Comparison of ENCODE assay signal across 8 mouse cellular contexts in the genomic region with DNA sequence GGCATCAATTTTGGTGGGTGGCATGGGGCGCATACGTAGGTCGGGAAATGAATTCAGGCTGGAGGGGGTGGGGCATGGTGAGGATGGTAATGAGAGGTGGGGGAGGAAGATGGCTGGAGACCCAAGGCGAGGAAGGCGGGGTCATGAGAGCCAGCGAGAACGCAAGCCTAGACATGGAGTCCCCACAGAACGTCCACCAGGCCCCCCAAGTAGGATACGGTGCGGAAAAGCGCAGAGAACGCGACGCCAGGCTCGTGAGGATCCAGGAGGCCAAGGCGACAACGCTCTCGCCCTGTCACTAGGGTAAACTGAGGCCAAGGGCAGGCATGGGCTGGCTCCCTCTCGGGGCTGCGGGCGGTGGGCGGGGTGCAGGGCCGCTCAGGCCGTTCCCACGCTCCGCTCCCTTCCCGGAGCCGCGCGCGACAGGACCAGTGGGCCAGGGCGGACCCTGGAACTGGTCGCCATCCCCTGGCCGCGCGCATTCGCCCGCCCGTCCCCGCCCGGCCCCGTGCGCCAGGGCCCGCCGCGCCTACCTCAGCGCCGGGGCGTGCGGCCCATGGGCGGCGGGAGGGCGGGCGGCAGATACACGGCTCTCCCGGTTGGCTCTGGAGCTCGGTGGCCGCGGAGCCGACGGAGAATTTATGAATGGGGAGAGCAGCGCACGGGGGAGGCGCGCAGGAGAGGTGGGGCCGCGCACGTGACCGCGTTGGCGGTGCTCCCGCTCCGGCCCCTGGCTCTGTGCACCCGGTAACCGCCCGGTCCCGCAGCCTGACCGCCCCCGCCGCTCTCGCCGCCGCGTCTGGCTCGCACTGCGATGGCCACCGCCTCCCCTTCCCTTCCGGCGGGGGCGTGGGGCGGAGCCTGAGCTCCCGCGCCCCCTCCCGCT. TPM values are rescaled to one million over a fixed set of nuclear protein-coding genes. Genes with fewer than 3 reads are reported as not detected.
DNase-seq lines count a peak whose midpoint lies in the region; ATAC-seq and TF ChIP-seq lines count a peak whose summit lies in the region.

A gene (plus strand): TSS at position 80 of the 886 bp plus-strand sequence.

- H3K36me3 ChIP-seq in forebrain, embryonic 16.5 days (ENCODE audit: control insufficient read depth, insufficient read depth), result peaks cover 11% of the 10 kb centered on the region; the same call in 1 of the 2 replicates
- H3K36me3 ChIP-seq in liver, postnatal 0 days (replicated peaks; ENCODE audit: insufficient read depth, low read length), result peaks cover 4% of the 10 kb centered on the region

- no peaks in the 10 kb centered on the region for H3K9me3 ChIP-seq in forebrain, embryonic 16.5 days (ENCODE audit: control insufficient read depth, low read length)
- H3K9me3 ChIP-seq in liver, postnatal 0 days (ENCODE audit: low read length), result no peaks in the 10 kb centered on the region

- peak within 1 kb of the TSS; percentile 93 for H3K4me2 ChIP-seq in forebrain, embryonic 16.5 days (ENCODE audit: low read length)
- peak within 1 kb of the TSS; percentile 96 for H3K4me2 ChIP-seq in liver, postnatal 0 days (ENCODE audit: low read depth, low read length)

- H3K27ac ChIP-seq in forebrain, embryonic 16.5 days (ENCODE audit: low read length), result peak within 1 kb of the TSS; percentile 93
- no peak within 1 kb of the TSS for H3K27ac ChIP-seq in liver, postnatal 0 days (ENCODE audit: low read depth)

- no peak for TF ChIP-seq CTCF in Patski (IDR thresholded peaks at IDR 0.05)
- no peak for TF ChIP-seq CTCF in liver, postnatal 0 days (IDR thresholded peaks at IDR 0.05; ENCODE audit: low read depth)

- H3K9ac ChIP-seq in forebrain, embryonic 16.5 days (replicated peaks; ENCODE audit: low read depth, low read length), result peak within 1 kb of the TSS; percentile 87
- peak within 1 kb of the TSS; percentile 59 for H3K9ac ChIP-seq in liver, postnatal 0 days (replicated peaks)

- in situ Hi-C loops in Patski (cut with MboI; ENCODE audit: low pct_unique_long_range_greater_than_20kb), result no loop called here

- H3K4me1 ChIP-seq in forebrain, embryonic 16.5 days (replicated peaks; ENCODE audit: control insufficient read depth, insufficient read depth, low read length), result peaks cover 52% of the 10 kb centered on the region
- peaks cover 54% of the 10 kb centered on the region for H3K4me1 ChIP-seq in liver, postnatal 0 days (ENCODE audit: insufficient read depth)

- CTCF ChIA-PET in Patski (lab: Charles Lee), result interaction anchor here (1.3 to 5.2 kb wide), 2 partner anchors 9 to 153 kb away, joined by 4 to 46 read pairs; a partner anchor contains a TSS

- DNase-seq in Patski (ENCODE audit: low read depth, low spot score), result no peak
- DNase-seq in cerebellum, adult 18-20 months, result peak; percentile 78 to 84
- peak; percentile 68 for DNase-seq in heart, postnatal 4 days
- peak; percentile 67 to 76 for DNase-seq in layer of hippocampus, adult 18-20 months (ENCODE audit: low spot score in 2 of 2)
- peak; percentile 67 for DNase-seq in liver, postnatal 0 days
- no peak for DNase-seq in ovary, postnatal 10 days (ENCODE audit: low spot score)

- peak within 1 kb of the TSS; percentile 87 for H3K4me3 ChIP-seq in forebrain, embryonic 16.5 days (replicated peaks; ENCODE audit: low read length)
- peak within 1 kb of the TSS; percentile 56 for H3K4me3 ChIP-seq in liver, postnatal 0 days (ENCODE audit: low read depth, low read length)

- WGBS in forebrain, embryonic 16.5 days, result under 1% methylated on average over 78 of the region's 94 CpGs
- WGBS in liver, postnatal 0 days (ENCODE audit: insufficient replicate concordance), result 5% methylated on average over 47 of the region's 94 CpGs

- POLR2A ChIA-PET in Patski (lab: Charles Lee), result interaction anchor here (0.6 to 2.3 kb wide), 5 partner anchors 21 to 153 kb away, joined by 3 to 6 read pairs (median 4); no protein-coding TSS in a partner anchor

- no peak for ATAC-seq in Patski
- peak; percentile 13; the same call in 1 of the 2 replicates for ATAC-seq in forebrain, embryonic 16.5 days
- 0 out of 2 replicates have a peak, but pooled peaks have one; percentile 1 for ATAC-seq in liver, postnatal 0 days
- ATAC-seq in neutrophil, adult 5-6 weeks (ENCODE audit: extremely low read depth, insufficient number of reproducible peaks, low FRiP score, poor library complexity, severe bottlenecking), result no peak

- no peaks in the 10 kb centered on the region for H3K27me3 ChIP-seq in Patski
- H3K27me3 ChIP-seq in forebrain, embryonic 16.5 days (replicated peaks; ENCODE audit: control insufficient read depth, insufficient read depth, low read length), result no peaks in the 10 kb centered on the region
- H3K27me3 ChIP-seq in liver, postnatal 0 days (ENCODE audit: insufficient read depth, low read length), result peaks cover 37% of the 10 kb centered on the region

- no peak for TF ChIP-seq EP300 in liver, postnatal 0 days (IDR thresholded peaks at IDR 0.05; ENCODE audit: low read depth)

RNA-seq across cellular contexts. Expression of the gene that starts here (rescaled TPM):
- 475 TPM for polyA plus RNA-seq in Patski (2021)
- polyA plus RNA-seq in forebrain, embryonic 16.5 days (2015; fragmentation: Nextera tagmentation; extraction: Ambion mirVana), result 404 and 433 TPM in 2 replicates
- 1,000 to 10,000 TPM in 1 of 2 experiments, 100 to 1,000 TPM in 1; 966 to 1,003 TPM for total RNA-seq in heart, postnatal 4 days (2021)
- 100 to 1,000 TPM; 354 to 359 TPM for total RNA-seq in layer of hippocampus, adult 18-20 months (2021)
- polyA plus RNA-seq in liver, postnatal 0 days (2015; fragmentation: Nextera tagmentation; extraction: Ambion mirVana), result 537 and 576 TPM in 2 replicates
- total RNA-seq in neutrophil, adult 5-6 weeks (2017), result 34.4 and 38.6 TPM in 2 replicates

Comparison
In these comparisons a context has a peak if more than half of its experiments do, and no peak if none do; other contexts are left out.
1. ATAC-seq: peak in forebrain, embryonic 16.5 days (single experiment) and liver, postnatal 0 days (single experiment); none in Patski (single experiment) and neutrophil, adult 5-6 weeks (single experiment).
2. DNase-seq: peak in cerebellum, adult 18-20 months (2 of 2), heart, postnatal 4 days (single experiment), layer of hippocampus, adult 18-20 months (2 of 2) and liver, postnatal 0 days (single experiment); none in Patski (single experiment) and ovary, postnatal 10 days (single experiment).